Mouse (Mus musculus) spleen, postnatal 36 days (tissue): Measurements from ENCODE around the gene Dyrk4.
A peak's percentile ranks its signal among the peaks of the same experiment; 100 is the strongest.

Experiments
- DNase-seq, 2 experiments: peaks; one replicate each; pipeline ENCODE4 v3.0.0; 2022; ENCODE audit warnings: low spot score in 2 of 2, mixed read lengths in 1 of 2

Dyrk4 gene

DNA sequence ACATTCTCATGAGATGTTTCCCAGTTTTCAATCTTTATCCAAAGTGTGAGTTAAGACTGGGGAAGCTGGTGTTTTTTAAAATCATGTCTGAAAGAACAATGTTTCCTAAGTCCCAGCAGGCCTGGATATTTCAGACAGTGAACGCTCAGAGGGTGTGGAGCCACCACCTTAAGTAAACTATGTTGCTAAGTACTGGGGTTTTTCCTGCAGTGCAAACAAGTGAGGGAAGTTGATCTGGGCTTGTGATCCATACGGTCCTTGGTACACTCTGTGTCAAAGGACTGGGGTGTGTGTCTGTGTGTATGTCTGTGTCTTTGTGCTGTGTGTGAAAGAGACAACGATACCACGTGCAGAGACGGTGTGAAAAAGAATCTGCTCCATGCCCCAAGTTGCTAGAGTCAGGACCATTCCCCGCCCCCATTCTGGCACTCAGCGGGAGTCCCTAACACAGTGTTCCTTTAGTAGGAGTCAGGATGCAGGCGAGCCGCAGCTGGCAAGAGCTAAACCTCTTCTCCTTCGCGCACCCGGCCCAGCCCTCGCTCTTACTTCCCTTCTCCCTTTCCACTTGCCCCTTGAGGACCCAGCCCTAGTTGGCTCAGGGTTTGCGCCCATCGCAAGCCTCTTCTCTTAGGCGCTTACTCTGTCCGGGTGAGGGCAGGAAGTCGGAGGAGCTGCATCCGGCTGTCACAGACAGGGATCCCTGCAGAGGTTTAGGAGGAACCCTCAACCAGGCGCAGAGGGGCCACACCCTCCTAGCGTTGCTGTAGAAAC, at the start of gene Dyrk4:
Gene Dyrk4 (minus strand): TSS at position 729 of the 771 bp plus-strand sequence.
- DNase-seq, result peak; percentile 10

DNA sequence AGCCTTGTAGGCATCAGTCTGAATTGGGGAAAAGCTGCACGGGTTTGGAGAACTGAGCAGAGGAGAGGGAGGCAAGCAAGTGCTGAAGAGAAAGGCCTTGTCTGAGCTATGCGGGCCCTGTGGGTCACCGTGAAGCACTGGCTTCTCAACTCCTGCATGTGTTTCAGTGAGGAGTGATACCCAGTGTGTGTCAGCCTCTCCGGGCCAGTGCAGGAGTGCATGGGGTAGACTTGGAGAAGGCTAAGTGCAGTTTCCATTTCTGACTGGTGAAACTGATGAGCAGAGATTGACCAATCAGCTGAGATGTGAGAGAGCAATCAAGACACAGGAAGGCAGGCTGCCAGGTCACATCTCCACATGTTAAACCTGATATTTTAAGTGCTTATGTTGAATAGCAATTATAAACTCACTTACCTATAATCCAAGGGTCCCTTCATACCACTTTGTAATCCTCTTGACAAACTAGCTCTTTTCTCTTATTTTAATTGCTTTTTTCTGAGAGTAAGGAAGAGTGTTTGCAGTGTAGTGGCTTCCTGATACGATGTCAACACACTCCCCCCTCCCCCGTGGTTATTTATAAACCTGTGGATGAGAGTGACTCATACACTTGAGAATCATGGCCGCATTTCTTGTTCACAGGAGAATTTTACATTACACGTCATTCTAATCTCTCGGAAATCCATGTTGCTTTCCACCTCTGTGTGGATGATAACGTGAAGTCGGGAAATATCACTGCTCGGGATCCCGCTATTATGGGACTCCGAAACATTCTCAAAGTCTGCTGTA, 44.8 kb upstream of the Dyrk4 start:
- DNase-seq, result no peak

DNA sequence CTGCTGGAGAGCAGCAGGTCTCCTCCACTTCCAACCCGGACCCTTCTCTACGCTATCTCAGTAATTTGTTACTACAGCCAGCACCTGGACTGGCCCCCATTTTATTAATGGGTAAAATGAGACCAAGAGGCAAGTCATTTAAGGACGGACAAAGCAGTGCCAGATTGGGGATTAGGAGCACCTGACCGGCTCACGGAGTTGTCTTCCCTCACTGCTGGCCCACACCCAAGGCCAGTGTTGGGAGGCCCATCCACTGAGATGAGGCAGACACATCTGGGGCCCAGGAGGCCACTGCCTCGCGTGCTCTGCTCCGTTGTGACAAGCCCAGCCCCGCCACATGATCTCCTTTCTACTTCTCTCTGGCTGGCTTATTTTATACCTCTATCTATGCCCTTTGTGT, 41.8 kb upstream of the Dyrk4 start:
- no peak for DNase-seq

DNA sequence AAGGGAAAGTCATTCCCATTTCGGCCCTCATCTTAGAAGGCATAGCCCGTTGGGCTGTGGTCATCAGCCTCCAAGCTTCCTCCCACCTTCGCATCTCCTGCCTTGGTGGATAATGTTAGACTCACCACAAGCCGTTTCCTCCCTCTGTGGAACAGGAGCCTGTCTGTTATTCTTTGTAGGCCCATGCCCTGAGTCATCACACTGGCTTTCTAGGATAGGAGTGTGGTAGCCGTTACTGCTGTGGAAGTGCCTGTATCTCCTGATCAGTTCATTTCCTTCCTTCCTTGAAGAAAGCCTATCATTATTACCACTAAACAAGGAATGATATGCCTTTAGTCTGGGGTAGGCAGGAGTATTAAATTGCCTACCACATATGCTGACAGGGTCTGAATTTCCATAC, 41.1 kb upstream of the Dyrk4 start:
- no peak for DNase-seq

DNA sequence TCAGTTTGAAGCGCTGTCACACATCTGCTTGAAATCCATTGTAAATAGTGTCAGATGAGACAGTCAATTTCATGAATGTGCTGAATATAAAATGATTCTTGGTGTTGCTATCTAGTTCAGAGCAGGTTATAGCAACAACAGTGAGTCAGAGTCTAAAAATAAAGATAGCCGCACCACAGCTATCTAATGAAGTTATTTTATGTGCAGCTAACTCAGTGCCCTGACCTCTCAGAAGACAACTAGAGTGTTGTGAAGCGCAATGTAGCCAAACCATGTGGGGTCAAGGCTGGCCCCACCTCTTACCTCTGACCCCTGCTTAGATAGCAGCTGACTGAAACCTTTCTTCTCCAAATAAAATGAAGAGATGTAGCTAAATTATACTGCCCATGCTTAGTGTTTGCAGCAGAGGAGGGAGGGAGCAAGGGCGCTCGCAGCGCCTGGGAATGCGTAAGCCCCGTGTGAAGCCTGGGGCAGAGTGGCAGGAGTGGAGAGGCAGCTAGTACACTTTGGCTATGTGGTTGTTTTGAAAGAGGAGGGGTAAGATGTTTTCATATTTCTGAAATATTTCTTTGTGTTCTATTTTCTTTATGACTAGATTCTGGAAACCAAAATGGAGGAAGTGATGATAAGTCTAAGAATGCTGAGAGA, 39.9 kb upstream of the Dyrk4 start:
- no peak for DNase-seq

DNA sequence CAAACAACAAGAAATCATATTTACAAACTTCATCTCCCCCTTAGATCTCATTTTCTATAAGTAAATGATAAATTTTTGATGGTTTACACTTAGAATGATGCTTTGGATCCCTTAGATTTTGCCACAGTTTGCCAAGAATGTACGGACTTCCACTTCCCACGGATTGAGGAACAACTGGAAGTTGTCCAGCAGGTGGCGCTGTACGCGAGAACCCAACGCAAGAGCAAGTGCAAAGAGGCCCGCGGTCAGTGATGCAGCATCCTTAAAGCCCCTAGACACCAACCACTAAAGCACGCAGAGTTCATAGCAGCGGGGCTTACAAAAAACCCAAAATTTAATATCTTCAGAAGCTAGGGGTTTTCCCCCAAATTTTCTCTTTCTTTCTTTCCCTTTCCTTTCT, 34.1 kb upstream of the Dyrk4 start:
- DNase-seq, result peak; percentile 45 to 50

DNA sequence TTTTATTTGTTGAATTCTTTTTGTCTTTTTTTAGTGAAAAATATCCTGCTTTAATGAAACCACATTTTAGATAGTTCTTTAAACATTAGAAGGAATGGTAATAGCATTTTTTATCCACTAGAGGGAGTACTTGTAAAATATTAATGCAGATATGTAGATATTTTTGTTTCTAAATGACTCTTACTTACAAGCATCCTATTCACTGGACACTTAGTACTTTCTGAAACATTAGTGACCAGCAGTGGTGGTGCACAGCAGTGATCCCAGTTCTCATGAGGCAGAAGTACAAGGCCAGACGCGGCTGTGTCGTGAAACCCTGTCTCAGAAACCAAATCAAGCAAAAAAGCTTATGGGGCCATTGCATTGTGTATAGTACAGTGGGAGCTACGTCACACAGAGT, 26.7 kb upstream of the Dyrk4 start:
- DNase-seq, result no peak

DNA sequence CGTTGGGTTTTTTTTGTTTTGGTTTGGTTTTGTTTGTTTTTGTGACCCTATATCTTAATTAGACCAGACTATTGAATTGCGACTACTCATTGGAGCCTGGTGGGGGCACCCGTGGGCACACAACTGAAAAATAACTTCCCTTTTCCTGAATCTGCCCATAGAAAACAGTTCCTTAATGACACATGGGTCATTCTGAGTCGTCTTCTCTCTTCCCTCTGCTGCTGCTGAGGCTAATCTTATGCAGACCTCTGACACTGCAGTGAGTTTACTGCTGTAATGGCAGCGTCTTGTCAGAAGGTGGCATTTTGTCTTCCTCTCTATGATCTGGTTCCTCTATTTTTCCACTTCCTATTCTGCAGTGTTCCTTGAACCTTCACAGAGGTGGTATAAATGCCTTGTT, 18.8 kb upstream of the Dyrk4 start:
- DNase-seq, result peak in 1 of 2 experiments; percentile 12

DNA sequence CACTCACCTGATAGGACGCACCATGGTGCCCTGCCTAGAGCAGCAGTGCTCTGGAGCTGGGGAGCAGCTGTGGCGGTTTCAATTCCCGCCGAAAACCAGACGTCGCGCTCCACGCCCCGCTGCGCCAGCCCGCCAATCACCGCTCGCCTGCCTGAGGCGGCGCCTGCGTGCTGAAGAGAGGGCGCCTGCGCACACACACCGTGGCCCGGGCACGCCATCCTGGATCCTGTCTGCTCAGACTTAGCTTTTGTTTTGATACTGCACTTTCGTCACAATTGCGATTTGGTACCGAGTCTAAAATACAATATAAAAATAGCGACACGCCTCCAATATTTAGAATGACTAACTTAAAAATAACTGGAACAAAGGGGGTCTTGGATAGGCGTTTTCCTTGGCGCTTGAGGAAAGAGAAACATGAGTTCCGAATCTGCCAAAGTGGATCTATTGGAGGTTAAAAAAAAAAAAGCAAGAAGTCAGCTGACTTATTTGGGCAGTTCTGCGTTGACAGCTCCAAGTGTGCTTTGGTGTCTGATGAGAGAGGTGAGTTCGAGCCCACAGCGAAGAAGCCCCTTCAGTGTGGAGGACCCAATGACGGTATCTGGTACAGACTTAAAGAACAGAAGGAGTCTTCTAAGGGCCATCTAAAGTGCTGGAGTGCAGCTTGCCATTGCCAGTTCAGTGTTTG, 18.0 kb upstream of the Dyrk4 start, which contains the start of the genes Rad51ap1 and D6Wsu163e:
Gene Rad51ap1 (minus strand): TSS at position 101 of the 685 bp plus-strand sequence.
Gene D6Wsu163e (plus strand): TSS at position 476 of the 685 bp plus-strand sequence.
- DNase-seq, result peak; percentile 94 to 95

DNA sequence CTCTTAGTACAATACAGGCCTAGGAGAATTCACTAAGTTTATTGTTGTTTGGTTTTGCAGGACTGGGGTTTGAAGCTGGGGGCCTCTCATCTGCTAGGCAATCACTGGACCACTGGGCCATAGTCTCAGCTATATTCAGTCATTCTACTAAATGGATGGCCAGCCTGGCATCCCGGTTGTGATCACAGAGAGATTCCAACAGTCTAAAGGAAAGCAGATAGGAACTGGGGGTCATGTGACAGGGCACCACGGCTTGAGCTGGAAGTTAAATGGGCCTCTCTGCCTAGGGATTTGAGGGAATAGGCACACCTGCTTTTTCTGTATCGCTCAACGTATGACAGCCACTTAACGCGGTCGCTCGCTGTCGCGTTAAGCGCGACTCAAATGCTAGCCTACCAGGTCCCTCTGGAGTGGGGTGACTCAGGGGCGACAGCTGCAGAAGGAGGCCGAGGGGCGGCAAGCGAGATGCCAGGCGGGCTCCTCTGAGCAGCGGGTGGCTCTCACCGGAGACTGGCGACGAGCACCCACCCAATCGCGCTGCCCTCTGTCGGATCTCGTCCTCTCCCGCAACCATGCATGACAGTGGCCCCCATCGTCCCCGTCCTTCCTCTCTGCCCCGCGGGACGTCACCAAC, 17.3 kb upstream of the Dyrk4 start:
- no peak for DNase-seq

DNA sequence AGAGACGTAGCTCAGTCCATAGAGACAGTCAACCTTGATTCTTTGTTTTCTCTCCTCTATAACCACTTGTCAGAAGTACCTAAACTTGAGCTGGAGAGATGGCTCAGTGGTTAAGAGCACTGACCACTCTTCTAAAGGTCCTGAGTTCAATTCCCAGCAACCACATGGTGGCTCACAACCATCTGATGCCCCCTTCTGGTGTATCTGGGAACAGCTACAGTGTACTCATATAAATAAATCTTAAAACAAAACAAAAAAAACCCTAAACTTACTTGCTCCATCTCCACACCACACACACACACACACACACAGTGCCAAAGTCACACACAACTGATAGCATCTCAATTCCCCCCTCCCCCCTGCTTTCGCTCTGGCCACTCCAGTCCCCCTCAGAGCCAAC, 16.4 kb upstream of the Dyrk4 start:
- no peak for DNase-seq

DNA sequence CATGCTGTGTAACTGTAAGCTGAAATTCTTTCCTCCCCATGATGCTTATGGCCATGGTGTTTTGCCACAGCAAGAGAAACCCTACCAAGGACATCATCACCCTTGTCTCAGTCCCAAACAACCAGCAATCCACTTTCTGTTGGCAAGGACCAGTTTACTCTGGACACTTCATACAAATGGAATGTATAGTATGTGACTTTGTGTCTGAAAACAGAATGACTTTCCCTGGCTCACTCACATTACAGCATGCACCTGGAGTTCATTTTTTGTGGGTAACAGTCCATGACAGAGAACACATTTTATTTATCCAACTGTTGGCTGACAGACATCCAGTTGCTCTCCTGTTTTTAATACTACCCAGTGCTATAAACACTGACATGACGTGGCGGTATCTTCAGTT, 11.3 kb upstream of the Dyrk4 start:
- no peak for DNase-seq

DNA sequence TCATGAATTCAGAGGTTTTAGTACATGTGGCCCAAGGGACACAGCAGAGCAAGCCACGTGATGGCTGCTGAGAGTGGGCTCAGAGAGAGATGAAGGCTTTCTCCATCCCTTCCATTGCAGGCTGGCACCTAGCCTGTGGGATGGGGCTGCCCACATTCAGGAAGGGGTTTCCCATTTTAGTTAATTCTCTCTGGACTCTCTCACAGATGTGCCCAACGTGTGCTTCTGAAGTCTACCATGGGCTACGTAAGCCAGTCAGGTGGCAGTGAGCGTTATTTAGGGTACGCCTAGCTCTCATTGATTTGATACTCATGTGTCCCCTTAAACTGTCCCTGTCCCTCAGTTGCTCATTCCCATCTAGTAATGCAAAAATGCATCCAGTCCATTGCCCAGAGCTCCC, 6.7 kb downstream of the Dyrk4 start:
- no peak for DNase-seq

DNA sequence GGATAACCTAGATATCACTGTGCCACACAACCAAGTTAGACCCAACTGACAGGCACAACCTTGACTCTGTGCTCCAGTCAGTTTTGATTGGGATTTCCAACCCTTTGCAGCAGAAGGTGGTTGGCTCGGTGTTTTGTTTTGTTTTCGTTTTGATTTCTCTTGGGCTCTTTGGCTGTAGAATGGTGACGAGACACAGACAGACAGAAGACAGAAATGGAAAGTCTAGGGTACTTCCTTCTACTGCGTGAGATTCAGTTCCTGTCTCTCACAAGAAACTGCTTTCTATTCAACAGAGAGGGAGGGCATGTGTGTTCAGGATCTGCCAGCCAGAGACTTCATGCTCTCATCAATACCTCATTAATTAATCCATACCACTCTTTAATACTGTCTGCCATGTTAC, 10.9 kb downstream of the Dyrk4 start:
- peak; percentile 14 to 20 for DNase-seq

DNA sequence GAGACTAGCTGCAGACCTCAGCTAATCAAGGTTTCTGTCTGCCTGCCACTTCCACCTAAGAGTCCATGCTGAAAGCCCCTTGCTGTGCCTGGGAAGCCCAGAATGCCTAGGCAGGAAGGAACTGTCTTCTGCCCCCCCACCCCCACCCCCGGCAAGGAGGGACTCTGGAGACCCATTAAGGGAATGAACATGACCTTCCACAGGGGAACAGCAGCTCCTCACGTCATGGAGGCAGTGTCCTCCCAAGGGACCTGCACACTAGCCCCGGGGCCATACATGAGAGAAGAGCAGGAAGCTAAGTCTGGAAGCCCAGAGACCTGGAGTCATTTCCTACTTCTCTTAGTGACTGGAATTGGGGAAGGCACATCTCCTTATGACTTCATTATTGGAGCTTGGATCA, 13.8 kb downstream of the Dyrk4 start:
- DNase-seq, result no peak

DNA sequence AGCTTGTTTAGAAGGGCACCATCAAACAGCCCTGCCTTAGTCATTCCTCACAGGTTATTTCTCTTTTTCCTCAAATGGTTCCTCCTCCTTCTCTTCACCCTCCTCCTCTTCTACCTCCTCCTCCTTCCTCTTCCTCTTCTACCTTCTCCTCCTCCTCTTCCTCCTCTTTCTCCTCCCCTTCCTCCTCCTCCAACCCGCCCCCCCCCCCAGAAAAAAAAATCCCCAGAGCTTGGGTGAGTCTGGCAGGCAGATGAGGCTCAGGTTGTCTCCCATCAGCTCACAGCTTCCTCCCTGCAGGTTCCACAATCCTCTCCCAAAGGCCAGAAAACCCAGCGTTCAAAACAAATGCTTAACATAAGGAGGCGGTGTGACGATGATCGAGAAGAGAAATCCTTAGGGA, 14.3 kb downstream of the Dyrk4 start:
- no peak for DNase-seq

DNA sequence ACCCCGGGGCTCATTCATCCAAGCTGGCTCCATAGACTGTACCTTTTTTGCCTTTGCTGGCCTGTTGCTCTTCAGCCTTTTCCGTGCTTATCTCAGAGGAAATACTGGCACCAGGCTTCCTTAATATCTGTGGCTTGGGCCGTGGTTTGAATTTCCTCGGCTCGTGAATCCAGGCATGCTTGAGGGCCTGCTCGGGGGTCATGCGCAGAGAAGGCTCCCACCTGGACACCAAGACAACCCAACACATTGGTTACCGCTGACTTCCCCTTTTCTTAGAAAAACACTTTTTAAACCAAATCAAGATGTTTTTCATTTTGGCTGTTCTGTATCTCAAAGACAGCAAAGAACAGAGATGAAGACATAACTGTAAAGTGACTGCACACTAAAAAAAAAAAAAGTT, 44.5 kb downstream of the Dyrk4 start:
- no peak for DNase-seq

DNA sequence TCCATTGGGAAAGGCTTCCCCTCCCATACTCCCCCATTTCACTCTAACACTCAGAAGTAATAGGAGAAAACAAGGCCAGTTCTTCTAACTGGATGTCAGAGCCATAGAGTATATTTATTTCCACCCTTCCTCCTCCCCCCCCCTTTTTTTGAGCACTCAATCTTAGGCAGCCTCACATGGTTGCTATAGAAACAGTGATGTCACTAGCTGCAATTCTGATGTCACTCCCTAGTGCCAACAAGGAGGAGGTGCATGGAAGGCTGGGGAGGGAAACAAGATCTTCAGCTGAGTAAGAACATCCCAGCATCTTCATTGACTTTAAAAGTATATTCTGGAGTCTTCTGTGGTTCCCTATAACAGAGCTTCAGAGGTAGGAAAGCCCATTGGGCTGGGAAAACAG, 68.8 kb downstream of the Dyrk4 start, which contains the start of gene Akap3:
Gene Akap3 (plus strand): TSS at position 218 of the 400 bp plus-strand sequence.
- no peak for DNase-seq

DNA sequence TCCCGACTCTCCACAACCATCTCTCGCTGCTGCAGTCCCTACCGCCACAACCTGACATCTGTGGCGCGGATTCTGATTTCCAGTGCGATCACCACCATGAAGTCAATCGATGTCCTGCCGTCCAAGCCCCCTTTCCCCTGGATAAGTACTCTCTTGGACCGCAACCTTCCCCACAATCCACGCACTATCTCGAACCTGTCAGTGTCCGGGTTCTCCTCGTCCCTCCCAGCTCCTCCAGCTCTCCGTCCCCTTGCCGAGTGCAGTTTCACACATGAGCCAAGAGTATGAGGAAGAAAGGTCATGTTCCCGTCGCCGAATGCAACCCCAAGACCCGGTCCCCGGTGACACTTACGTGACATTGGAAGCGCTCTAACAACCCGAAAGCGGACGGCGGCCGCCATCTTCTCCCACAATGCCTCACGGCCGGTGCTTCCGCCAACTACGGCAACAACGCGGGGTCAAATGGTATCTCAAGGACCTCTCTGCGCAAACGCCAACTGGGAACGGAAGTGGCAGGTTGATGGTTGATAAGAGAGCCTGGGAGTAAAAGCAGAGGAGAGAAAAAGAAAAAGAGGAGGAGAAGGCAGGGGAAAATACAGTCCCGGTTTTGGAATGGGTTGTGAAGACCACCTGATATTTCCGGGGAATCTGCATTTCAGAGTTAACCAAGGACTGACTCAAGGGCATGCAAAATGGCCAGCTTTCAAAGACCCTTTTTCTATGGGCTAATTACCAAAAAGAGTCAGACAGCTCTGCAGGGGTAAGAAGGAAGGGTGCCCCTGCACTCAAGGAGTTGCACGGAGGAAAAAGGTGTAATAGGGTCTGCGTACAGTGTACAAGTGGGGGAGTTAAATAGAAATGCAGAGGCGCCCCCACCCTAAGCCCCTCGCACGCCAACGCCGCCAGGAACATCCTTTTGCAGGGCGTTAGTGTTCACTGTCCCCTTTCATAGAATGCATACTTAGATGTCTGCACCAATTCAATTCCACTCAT, 72.6 kb downstream of the Dyrk4 start, which contains the start of gene Ndufa9:
Gene Ndufa9 (minus strand): TSS at position 425 of the 993 bp plus-strand sequence.
- peak; percentile 89 to 90 for DNase-seq

DNA sequence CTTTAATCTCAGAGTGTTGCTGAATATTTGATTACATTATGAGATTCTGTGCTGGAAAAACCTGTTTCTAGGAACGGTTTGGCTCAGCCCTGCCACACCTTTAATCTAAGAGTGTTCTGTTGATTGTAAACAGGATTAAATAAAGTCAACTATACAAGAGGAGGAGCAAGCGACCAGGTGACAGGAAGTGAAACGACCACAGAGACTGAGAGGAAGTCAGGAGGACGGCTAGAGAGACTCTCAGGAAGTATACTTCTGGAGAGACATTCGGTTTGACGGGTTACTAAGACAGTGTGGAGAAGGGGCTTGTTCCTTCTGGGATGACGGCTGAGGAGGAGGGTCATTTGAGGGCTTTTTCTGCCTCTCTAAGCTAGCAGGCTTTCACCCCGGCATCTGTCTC, 85.0 kb downstream of the Dyrk4 start:
- DNase-seq, result no peak
